Mouse (Mus musculus) layer of hippocampus, postnatal 25 days (tissue): ENCODE results near the gene Slc24a3. TPM values are rescaled to one million over a fixed set of nuclear protein-coding genes. Genes with fewer than 3 reads are reported as not detected.

Source experiments
- DNase-seq, 2 experiments: peaks; one replicate each; pipeline ENCODE4 v3.0.0; 2022; ENCODE audit warnings: mixed read lengths in 2 of 2, low spot score in 1 of 2; ENCODE audit errors: extremely low spot score in 1 of 2
- total RNA-seq, 2 experiments: library from RNA; stranded (reverse); gene quantifications; 2 replicates each; pipeline ENCODE4 v1.2.3; 2021

Gene Slc24a3
- total RNA-seq, 2 experiments from 2014 or later: 199 to 201 TPM

- DNase-seq: no peak
These were observed 426.2 kb downstream of the Slc24a3 start for GRCm38 (mm10) chr2:145593649-145594347.

- no peak for DNase-seq
These were observed 430.3 kb downstream of the Slc24a3 start for GRCm38 (mm10) chr2:145597866-145598265.

GRCm38 (mm10) chr2:145607844-145608243, 440.3 kb downstream of the Slc24a3 start:
- DNase-seq: no peak

- peak; percentile 42 to 64 for DNase-seq
These were observed 443.5 kb downstream of the Slc24a3 start for GRCm38 (mm10) chr2:145610796-145611705.

- DNase-seq: peak in 1 of 2 experiments; percentile 24
These were observed 445.4 kb downstream of the Slc24a3 start for GRCm38 (mm10) chr2:145612937-145613336.

- DNase-seq: no peak
These were observed 446.2 kb downstream of the Slc24a3 start for GRCm38 (mm10) chr2:145613705-145614104.

- DNase-seq: no peak
These were observed 452.1 kb downstream of the Slc24a3 start for GRCm38 (mm10) chr2:145619688-145620087.

GRCm38 (mm10) chr2:145620709-145621108, 453.2 kb downstream of the Slc24a3 start:
- no peak for DNase-seq

- no peak for DNase-seq
These were observed 453.6 kb downstream of the Slc24a3 start for GRCm38 (mm10) chr2:145621119-145621518.

- DNase-seq: no peak
These were observed 463.7 kb downstream of the Slc24a3 start for GRCm38 (mm10) chr2:145631123-145631798.

GRCm38 (mm10) chr2:145631799-145632174, 464.2 kb downstream of the Slc24a3 start:
- DNase-seq: no peak

- no peak for DNase-seq
These were observed 466.3 kb downstream of the Slc24a3 start for GRCm38 (mm10) chr2:145633811-145634210.

- DNase-seq: no peak
These were observed 472.9 kb downstream of the Slc24a3 start for GRCm38 (mm10) chr2:145640255-145640984.

- no peak for DNase-seq
These were observed 487.9 kb downstream of the Slc24a3 start for GRCm38 (mm10) chr2:145655373-145655960.

- no peak for DNase-seq
These were observed 488.6 kb downstream of the Slc24a3 start for GRCm38 (mm10) chr2:145656121-145656520.

GRCm38 (mm10) chr2:145656716-145657115, 489.2 kb downstream of the Slc24a3 start:
- DNase-seq: no peak

- no peak for DNase-seq
These were observed 493.7 kb downstream of the Slc24a3 start for GRCm38 (mm10) chr2:145661242-145661641.

- DNase-seq: no peak
These were observed 496.3 kb downstream of the Slc24a3 start for GRCm38 (mm10) chr2:145663899-145664298.

- DNase-seq: no peak
These were observed 496.8 kb downstream of the Slc24a3 start for GRCm38 (mm10) chr2:145664311-145664710.

GRCm38 (mm10) chr2:145668135-145668534, 500.6 kb downstream of the Slc24a3 start:
- no peak for DNase-seq
